Mouse (Mus musculus) thymus, postnatal 14 days (tissue): ENCODE measurements around the gene Grhl3.
A peak's percentile ranks its signal among the peaks of the same experiment; 100 is the strongest.
"Not testable (repeated sequence)": the region's sequence is repeated elsewhere in the genome, so short reads cannot be mapped to it uniquely, and the experiment has no call there.

Source experiments
- DNase-seq: peaks from one replicate; pipeline ENCODE4 v3.0.0; 2021

Gene Grhl3

GRCm38 (mm10) chr4:135573251-135573808 is at the start of gene Grhl3:
Grhl3 (minus strand) TSS chr4:135573630.
- peak; percentile 85 for DNase-seq

DNA sequence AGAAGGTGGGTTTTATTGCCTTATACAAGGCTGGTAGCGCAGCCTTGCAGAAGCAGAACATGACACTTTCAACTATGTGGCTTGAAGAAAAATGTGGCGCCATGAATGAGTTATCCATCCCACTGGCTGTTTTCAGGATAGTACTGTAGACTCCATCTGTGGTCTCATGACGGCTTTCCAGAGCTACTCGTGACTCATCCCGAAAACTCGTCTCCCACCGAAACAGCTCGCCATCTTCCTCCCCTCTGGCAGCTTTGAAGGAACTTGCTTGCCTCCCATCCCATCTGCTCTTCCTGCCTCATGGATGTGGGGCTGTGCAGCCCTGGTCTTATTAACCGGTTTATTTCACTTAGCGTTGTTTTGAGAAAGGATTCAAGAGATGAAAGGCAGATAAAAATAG is 48.9 kb upstream of the Grhl3 start:
- DNase-seq: no peak

GRCm38 (mm10) chr4:135620461-135620860 is 47.0 kb upstream of the Grhl3 start:
- DNase-seq: no peak

DNA sequence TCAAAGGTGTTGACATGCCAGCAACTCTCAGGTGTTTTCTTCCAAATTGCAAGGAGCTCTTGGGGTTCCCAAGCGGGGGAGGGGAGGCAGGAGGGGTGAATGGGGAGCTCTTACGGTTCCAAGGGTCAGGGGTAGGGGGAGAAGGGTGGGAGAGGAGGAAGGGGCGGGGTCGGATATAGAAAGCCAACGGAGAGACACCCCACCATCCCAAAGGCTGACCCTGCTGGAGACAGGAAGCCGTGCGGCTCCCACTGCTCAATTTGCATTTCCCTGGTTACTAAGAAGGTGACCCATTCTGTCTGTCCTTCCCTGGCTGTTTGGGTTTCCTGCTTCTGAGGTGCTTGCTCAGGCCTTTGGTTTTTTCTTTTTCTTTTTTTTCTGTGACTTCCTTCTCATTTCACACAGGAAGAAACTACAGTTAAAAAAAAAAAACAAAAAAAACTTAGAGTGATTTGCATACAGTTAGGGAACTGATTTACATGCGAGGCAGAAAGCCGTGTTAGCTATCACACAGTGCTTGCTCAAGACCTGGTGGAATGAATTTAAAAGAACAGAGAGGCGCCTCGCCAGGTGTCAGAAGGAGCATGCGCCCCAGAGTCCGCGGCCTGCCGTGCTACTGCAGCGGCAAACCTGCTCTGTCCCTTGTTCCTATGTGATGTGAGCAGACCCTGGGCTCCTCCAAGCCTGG is 44.5 kb upstream of the Grhl3 start:
- peak; percentile 62 for DNase-seq

GRCm38 (mm10) chr4:135617038-135617437 is 43.6 kb upstream of the Grhl3 start:
- no peak for DNase-seq

- DNase-seq: not testable (repeated sequence)
Observed at GRCm38 (mm10) chr4:135615307-135615706, 41.9 kb upstream of the Grhl3 start.

DNA sequence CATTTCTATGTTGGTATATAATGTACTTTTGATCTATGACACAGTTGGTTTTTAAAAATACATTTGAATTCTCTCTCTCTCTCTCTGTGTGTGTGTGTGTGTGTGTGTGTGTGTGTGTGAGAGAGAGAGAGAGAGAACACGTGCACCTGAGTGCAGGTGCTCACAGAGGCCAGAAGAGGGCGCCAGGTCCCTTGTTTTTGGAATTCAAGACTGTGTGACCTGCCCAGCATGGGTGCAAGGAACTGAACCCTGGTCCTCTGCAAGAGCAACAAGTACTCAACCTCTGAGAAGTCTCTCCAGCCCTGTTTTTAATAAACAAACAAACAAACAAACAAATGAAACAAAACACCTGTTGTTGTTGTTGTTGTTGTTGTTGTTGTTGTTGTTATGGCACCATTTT is 36.6 kb upstream of the Grhl3 start:
- no peak for DNase-seq

DNA sequence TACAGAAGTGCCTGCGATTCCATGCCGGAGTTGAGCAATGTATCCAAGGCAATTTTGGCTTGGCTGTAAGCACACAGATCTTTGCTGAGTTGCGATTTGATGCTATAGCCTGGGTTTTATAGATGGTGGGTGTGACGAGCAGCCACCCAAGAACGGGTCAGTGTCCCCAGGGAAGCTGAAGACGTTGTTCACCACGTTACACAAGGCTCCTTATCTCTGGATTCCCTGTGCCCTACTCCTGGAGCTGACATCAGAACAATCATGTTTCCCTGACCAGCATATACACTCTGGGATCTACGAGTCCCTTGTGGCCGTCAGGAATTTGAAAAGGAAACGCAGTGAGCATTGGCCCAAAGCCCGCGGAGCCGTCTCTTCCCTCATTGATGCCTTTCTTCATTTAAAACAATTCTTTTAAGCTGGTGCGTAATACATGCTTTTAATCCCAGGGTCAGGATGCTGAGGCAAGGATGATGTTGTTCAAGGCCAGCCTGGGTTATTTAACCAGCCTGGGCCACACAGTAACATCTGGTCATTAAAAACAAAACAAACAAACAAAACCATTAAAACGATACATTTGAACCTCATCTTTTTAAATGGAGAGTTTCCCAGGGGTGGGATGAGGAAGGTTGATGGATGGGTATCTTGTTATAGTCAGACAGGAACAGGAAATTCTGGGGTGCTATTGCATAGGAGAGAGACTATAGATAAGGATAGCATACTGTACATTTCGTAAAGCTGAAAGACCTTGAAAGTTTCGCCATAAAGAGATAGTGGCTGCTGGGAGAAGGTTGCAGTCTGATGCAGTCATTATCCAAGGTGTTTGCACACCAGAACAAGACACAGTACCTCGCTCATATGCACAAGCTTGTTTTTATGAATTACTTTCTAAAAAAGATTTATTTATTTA is 34.8 kb upstream of the Grhl3 start:
- DNase-seq: no peak

- DNase-seq: no peak
Observed at GRCm38 (mm10) chr4:135606271-135606670, 32.8 kb upstream of the Grhl3 start.

DNA sequence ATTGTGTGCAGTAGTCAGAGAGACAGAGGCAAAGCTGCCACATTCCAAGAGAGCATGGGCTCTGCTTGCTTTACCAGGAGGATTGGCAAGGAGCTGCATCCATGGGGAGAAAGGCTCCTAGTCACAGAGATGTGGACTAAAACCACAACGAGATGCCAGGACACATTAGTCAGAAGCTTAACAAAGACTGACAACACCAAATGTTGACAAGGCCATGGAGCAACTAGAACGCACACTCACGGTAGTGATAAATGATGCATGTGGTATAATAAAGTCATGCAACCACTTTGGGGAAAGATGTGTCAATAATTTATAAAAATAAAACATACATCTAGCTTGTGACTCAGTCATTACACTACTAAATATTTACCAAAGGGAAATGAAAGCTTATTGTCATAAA is 28.1 kb upstream of the Grhl3 start:
- DNase-seq: no peak

- DNase-seq: no peak
Observed at GRCm38 (mm10) chr4:135599497-135600182, 26.2 kb upstream of the Grhl3 start.

DNA sequence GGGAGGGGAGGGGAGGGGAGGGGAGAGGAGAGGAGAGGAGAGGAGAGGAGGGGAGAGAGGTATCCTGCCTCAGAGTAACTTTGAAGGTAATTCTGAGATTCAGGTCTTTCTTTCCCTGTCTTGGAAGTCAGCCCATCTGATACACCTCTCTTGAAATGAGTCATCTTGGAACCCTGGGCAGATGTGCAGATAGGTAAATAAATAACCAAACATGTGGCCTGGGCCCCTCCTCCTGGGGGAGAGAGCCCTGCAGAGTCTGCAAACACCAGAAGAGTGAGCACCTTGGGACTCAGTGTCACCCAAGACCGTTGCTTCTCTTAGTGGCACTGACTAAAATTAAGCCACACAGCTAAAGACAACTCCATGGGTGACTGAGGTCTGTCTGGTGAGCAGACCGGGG is 25.6 kb upstream of the Grhl3 start:
- no peak for DNase-seq

DNA sequence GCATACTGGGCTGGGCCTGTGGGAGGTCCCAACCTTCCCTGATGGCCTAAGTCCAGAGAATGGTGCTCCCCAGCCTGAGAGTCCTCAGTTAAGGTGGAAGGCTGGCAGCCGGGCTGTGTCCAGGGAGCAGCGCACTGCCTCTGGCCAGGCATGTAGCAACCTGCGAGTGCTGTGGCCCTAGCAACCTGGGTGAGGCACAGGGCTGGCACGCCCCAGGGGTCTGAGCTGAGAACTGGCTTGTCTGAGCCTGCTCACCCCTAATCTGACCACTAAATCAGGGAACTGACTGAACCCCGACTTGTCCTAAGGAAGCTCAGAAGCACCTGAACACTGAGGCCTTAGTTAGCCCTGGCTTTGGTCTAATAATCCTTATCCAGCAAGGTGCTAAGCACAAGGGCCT is 24.1 kb upstream of the Grhl3 start:
- DNase-seq: no peak

- no peak for DNase-seq
Observed at GRCm38 (mm10) chr4:135595943-135596342, 22.5 kb upstream of the Grhl3 start.

DNA sequence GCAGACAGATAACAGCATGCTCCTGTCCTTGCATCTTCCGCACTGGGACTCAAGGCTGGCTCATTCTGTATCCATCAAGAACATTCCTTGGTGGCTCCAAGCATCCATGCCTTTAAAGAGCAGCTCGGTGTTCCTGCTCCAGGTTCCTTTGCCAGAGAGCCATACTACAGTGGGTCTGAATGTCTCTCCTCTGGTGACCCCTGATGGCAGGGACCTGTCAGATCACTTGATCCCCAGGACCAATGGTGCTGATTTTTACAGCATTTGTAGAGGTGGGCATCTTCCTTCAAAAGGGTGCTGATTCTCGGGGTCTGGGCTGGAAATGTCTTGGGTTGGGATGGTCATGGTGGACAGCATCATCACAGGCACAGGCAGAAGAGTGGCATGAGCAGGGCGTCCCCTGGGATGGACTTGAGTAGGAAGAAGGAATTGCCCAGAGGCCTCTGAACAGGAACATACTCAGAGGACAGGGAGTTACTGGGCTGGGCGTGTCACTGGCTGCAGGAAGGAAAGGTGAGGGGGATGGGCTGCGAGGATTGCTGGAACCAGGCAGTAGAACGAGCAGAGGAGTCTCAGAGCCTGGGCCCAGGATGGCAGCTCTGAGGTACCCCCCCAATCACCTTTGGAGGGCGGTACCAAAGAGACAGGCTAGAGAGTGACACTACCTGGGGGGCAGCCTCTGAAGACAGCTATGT is 18.3 kb upstream of the Grhl3 start:
- no peak for DNase-seq

- DNase-seq: no peak
Observed at GRCm38 (mm10) chr4:135591086-135591485, 17.7 kb upstream of the Grhl3 start.

DNA sequence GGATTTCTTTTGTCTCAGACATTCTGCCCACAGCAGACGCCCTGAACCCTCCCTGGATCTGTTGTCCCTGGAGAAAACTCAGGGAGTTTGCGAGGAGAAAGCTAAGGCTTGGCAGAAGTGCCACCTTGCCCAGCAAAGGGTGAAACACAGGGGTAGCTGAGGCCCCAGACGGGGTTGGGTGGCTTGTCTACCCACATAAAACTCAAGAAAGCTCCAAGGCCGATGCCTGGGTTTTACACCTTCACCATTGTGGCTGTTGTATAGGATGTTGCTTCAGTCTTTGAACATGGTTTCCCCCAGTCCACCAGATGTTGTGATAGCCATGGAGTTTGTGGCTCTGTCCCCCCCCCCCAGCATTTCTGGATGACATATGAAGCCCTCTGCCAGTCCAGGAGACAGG is 11.4 kb upstream of the Grhl3 start:
- DNase-seq: no peak

DNA sequence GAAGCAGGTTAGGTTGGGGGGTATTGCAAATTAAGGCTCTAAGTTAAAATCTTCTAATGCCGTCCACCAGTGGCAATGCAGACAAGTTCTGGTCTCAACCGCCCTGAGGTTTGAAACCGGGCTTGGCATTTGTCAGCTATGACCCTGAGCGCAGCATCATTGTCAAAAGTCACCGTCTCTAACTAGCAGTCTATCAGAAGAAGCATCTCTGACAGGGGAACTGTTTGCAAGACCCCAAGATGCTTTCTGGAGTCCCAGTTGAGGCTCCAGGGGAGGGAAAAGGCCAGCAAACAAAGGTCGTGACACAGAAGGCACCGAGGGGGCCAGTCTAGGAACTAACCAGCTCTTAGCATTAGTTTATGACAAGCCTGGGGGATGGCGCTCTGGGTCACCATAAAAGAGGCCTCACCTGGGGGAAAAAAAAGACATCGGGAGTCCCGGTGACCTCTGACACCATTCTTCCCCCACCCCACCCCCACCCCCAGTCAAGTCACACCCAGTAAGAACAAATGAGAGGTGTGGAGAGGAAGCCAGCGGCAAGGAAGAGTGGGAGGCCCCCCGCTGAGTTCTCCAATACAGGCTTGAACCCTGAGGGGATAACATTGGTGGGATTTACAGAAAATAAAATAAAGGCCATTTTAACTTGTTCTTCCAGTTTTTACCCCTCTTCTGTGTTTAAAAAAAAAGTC is 7.9 kb upstream of the Grhl3 start:
- no peak for DNase-seq

DNA sequence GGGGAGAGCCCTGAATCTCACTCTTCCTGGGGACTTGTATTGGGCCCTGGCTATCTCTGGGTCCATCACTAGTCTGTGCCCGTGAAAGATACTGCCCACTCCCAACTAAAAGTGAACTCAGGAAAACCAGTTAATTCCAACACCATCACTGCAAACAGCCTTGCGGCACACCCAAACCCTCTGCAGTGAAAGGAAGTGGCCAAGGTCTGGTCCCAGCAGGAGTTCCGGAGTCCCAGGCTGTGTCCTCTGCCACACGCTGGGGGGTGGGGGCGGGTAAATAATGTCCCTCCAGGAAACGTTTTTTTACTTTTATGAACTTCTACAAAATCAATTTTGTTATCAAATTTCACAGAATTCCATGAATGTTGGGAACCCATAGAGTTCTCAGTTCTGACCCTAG is 6.3 kb upstream of the Grhl3 start:
- no peak for DNase-seq

GRCm38 (mm10) chr4:135578490-135578889 is 5.1 kb upstream of the Grhl3 start:
- no peak for DNase-seq

- no peak for DNase-seq
Observed at GRCm38 (mm10) chr4:135575365-135576140, 2.1 kb upstream of the Grhl3 start.
